Mouse (Mus musculus): ENCODE results near the gene Fbxw2. TPM values are rescaled to one million over a fixed set of nuclear protein-coding genes. Genes with fewer than 3 reads are reported as not detected.
"Not testable (repeated sequence)": the region's sequence is repeated elsewhere in the genome, so short reads cannot be mapped to it uniquely, and the experiment has no call there.

The Fbxw2 gene
- 10 to 100 TPM; 90.7 to 98.6 TPM for total RNA-seq (2021)
- long read RNA-seq, experiment 1, transcript Fbxw2-208 (4 exons, 1,930 nt), result major isoform, 22 of 82 reads
- long read RNA-seq, experiment 1, transcript Fbxw2-206 (8 exons, 1,923 nt), result minor isoform, 14 of 82 reads
- long read RNA-seq, experiment 1, partial matches to known transcripts, result 9 of 82 reads
- long read RNA-seq, experiment 1, other reads (novel, unspliced or antisense), result 28 of 82 reads
- long read RNA-seq, experiment 2, transcript Fbxw2-206 (8 exons, 1,923 nt), result major isoform, 19 of 76 reads
- long read RNA-seq, experiment 2, transcript Fbxw2-208 (4 exons, 1,930 nt), result minor isoform, 17 of 76 reads
- long read RNA-seq, experiment 2, partial matches to known transcripts, result 11 of 76 reads
- long read RNA-seq, experiment 2, other reads (novel, unspliced or antisense), result 21 of 76 reads

GRCm38 (mm10) chr2:34825827-34826459 is at the start of gene Fbxw2:
Gene Fbxw2 (minus strand): TSS chr2:34826311.
- intact Hi-C loops (cut with DNase I), result no loop called here
- DNase-seq (ENCODE audit: low spot score in 2 of 2), result peak; percentile 88 to 94

DNA sequence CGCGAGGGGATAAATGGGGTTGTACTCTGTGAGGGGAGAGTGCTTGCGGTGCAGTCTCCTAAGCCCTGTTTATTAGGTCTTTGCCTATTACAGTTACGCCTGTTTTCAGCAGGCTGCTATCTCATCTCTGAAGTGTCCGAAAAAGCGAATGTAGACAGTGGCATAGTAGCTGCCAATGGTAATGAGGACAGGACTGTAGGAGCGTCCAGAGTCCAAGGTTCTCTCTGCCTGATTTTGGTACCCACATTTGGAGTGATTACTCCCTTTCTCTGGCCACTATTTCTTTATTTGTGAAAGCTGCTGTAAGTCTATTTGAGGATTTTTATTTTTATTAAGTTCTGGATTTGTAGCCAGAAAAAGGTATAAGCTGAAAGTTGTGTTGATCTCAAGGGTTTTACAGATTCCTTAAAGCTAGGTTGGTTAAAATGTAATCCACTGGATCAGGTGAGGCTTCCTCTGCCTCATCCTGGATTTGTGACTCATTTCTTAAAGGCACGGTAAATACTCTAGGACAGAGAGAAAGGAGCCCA is 48.8 kb upstream of the Fbxw2 start, which contains the start of gene Psmd5:
Psmd5 (minus strand) TSS at position 153 of the 530 bp plus-strand sequence.
- no peak for DNase-seq (ENCODE audit: low spot score in 2 of 2)
- intact Hi-C loops (cut with DNase I), result no loop called here

DNA sequence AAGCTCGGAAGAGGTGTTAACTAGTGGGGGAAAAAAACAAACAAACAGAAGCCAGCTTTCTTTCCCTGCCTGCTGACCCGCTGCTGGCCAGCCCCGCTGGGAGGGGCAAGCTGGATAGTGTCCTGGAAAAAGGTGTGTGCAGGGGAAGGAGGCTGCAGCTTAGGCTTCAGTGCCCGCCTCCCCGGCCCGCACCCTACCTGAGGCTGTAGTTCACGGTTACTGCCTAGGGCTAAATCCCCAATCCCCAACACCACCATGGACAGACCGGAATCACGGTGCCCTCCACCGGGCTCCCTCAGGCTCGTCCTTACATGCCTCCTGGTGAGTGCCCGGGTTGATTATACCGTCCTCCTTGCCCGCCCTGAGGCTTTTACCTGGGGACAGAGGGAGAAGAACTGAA is 48.2 kb upstream of the Fbxw2 start, which contains the start of gene Cutal:
Cutal (plus strand) TSS at position 126 of the 400 bp plus-strand sequence.
- DNase-seq (ENCODE audit: low spot score in 2 of 2), result no peak
- intact Hi-C loops (cut with DNase I), result no loop called here

- peak; percentile 93 to 96 for DNase-seq (ENCODE audit: low spot score in 2 of 2)
- intact Hi-C loops (cut with DNase I), result loop anchor here (2.0 kb wide), 1 partner anchor 238 kb away; the partner anchor contains the start of gene Cntrl
These were observed 44.7 kb upstream of the Fbxw2 start for GRCm38 (mm10) chr2:34870520-34871474.

GRCm38 (mm10) chr2:34869680-34870079 is 43.6 kb upstream of the Fbxw2 start:
- intact Hi-C loops (cut with DNase I), result loop anchor here (2.0 kb wide), 1 partner anchor 239 kb away; the partner anchor contains the start of gene Cntrl

GRCm38 (mm10) chr2:34857728-34858127 is 31.6 kb upstream of the Fbxw2 start:
- no peak for DNase-seq (ENCODE audit: low spot score in 2 of 2)
- intact Hi-C loops (cut with DNase I), result no loop called here

More at GRCm38 (mm10) chr2:34869680-34870079, 43.6 kb upstream of the Fbxw2 start:
- no peak for DNase-seq (ENCODE audit: low spot score in 2 of 2)

DNA sequence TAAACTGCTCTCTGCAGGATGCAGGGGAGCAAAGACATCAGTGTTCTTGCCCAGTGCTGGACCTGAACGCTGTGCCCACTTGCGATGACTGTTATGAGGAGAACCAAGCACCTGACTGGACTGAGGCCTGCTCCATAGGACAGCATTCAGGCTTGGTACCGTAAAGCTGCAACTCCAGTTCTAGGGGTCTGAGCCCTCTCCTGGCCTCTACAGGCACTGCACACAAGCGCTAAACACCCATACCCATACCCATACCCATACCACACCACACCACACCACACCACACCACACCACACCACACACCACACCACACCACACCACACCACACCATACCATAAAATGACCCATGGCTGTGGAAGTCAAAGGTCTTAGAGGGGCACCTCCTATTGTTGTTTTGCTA is 29.2 kb upstream of the Fbxw2 start:
- intact Hi-C loops (cut with DNase I), result no loop called here
- no peak for DNase-seq (ENCODE audit: low spot score in 2 of 2)

DNA sequence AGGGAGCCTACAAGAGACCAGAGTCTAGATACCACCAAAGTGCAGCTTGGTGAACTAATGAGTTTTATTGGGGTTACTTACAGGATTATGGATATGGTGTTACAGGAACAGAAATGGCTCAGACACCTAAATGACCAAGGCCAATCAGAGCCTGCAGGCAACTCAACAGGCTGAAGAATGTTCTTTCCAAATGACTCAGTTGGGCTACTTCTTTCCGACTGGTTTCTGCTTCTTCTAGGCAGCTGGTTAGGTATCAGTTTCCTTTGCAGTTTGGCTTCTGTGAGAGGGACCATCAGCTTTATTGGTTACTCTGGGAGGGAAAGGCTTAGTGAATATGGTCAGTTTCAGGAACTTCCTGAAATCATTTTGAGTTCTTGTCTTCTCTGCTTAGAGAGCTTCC is 21.6 kb upstream of the Fbxw2 start:
- intact Hi-C loops (cut with DNase I), result no loop called here
- no peak for DNase-seq (ENCODE audit: low spot score in 2 of 2)

DNA sequence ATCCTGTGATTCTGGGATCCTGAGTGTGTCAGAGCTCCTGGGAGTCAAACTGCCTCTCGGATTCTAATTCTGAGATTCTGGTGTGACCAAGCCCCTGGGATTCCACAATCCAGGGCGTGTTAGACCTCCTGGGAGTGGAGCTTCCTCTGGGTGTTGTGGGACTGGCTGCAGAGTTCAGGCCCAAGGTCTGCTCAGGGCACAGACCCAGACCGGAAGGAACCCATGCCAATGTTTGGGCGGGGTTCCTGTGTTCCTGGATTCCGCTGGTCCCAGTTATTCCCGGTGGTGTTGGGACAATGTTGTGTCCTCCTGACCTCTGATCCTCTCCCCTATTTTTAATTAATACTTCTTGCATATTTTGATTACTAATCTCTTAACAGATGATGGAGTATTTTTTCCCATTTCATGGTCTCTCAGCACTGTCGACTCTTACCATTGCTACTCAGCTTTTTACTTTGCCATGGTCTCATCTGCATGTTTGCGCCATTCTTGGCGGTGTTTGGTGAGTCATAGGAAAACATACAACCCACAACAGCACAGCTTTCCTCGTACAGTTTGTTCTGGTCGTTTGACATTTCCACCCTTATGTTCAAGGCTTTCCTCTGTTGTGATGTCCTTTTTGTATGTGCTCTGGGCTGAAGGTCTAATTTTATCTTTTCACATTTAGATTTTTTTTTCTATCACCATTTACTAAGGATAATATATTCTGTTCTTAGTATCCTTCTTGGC is 17.3 kb upstream of the Fbxw2 start:
- peak in 1 of 2 experiments; percentile 45 for DNase-seq (ENCODE audit: low spot score in 2 of 2)
- intact Hi-C loops (cut with DNase I), result no loop called here

DNA sequence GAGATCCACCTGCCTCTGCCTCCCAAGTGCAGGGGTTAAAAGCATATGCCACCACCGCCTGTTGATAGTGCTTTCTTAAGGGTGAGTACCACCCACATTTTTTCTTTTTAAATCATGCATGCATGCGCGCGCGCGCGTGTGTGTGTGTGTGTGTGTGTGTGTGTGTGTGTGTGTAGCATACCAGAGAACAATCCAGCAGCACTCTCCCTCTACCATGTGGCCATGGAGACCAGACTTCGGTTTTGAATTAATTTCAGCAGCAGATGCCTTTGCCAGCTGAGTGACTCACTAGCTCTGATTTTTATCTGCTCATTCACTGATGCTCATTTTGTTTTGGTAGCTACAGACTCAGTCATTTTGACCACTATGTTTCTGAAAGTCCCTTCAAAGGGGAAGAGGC is 15.6 kb upstream of the Fbxw2 start:
- intact Hi-C loops (cut with DNase I), result no loop called here
- peak; percentile 64 to 87 for DNase-seq (ENCODE audit: low spot score in 2 of 2)

GRCm38 (mm10) chr2:34840143-34840542 is 14.0 kb upstream of the Fbxw2 start:
- intact Hi-C loops (cut with DNase I); DNase-seq (ENCODE audit: low spot score in 2 of 2): not testable (repeated sequence)

GRCm38 (mm10) chr2:34835669-34836068 is 9.6 kb upstream of the Fbxw2 start:
- no peak for DNase-seq (ENCODE audit: low spot score in 2 of 2)
- intact Hi-C loops (cut with DNase I), result no loop called here

GRCm38 (mm10) chr2:34833624-34834023 is 7.5 kb upstream of the Fbxw2 start:
- intact Hi-C loops (cut with DNase I), result no loop called here
- no peak for DNase-seq (ENCODE audit: low spot score in 2 of 2)

GRCm38 (mm10) chr2:34832766-34833457 is 6.8 kb upstream of the Fbxw2 start, which contains the start of gene Gm34653:
Gene Gm34653 (plus strand): TSS chr2:34833007.
- DNase-seq (ENCODE audit: low spot score in 2 of 2); intact Hi-C loops (cut with DNase I): not testable (repeated sequence)

GRCm38 (mm10) chr2:34830066-34830465 is 4.0 kb upstream of the Fbxw2 start:
- DNase-seq (ENCODE audit: low spot score in 2 of 2); intact Hi-C loops (cut with DNase I): not testable (repeated sequence)

DNA sequence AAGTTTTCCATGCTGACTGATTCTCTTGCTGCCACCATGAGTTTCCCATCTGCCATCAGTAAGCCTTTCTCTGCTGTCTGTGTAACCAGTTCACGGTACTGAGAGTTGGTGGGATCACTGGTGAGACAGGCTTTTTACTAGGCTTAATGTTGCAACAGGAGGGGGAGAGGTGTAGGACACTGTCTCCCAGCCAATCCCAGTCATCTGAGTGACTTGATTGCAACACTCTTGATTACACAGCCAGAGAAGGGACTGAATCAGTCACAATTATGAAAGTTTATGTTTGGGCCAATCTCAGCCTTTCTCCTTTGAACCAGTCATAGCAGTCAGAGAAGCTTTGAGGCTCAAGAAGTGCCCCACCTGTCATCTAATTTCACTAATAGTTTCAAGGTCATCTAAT is 1.9 kb upstream of the Fbxw2 start:
- DNase-seq (ENCODE audit: low spot score in 2 of 2), result no peak
- intact Hi-C loops (cut with DNase I), result no loop called here

GRCm38 (mm10) chr2:34827591-34827990 is 1.5 kb upstream of the Fbxw2 start:
- intact Hi-C loops (cut with DNase I), result no loop called here
- DNase-seq (ENCODE audit: low spot score in 2 of 2), result no peak
